Mouse (Mus musculus) embryonic facial prominence, embryonic 12.5 days (tissue): ENCODE measurements around the gene Capzb. TPM values are rescaled to one million over a fixed set of nuclear protein-coding genes. Genes with fewer than 3 reads are reported as not detected.

Source experiments
- ATAC-seq: fragments of 200-750 bp; cut with Nextera tagmentation; 2 replicates; pipeline ENCODE4 v1.8.0; 2017; ENCODE audit not compliant: insufficient number of reproducible peaks, insufficient read depth, low FRiP score, low TSS enrichment
- H3K27ac ChIP-seq: fragments of 300-500 bp; sonication (generic); 2 replicates; pipeline ENCODE4 v1.5.1; 2016; ENCODE audit warnings: mild to moderate bottlenecking
- H3K27me3 ChIP-seq: fragments of 300-500 bp; sonication (generic); 2 replicates; pipeline ENCODE4 v1.6.1; 2016; ENCODE audit warnings: mild to moderate bottlenecking, moderate library complexity
- H3K36me3 ChIP-seq: fragments of 300-500 bp; sonication (generic); 2 replicates; pipeline ENCODE4 v1.6.1; 2016; ENCODE audit warnings: mild to moderate bottlenecking
- H3K4me1 ChIP-seq: fragments of 300-500 bp; sonication (generic); 2 replicates; pipeline ENCODE4 v1.6.1; 2016
- H3K4me2 ChIP-seq: fragments of 300-500 bp; sonication (generic); replicated peaks from 2 replicates; pipeline ENCODE4 v1.6.1; 2016; ENCODE audit warnings: mild to moderate bottlenecking, moderate library complexity
- H3K4me3 ChIP-seq: fragments of 300-500 bp; sonication (generic); 2 replicates; pipeline ENCODE4 v1.5.1; 2016; ENCODE audit warnings: mild to moderate bottlenecking
- H3K9ac ChIP-seq: fragments of 300-500 bp; sonication (generic); 2 replicates; pipeline ENCODE4 v1.6.1; 2016; ENCODE audit warnings: mild to moderate bottlenecking, moderate library complexity
- H3K9me3 ChIP-seq: fragments of 300-500 bp; sonication (generic); 2 replicates; pipeline ENCODE4 v1.6.1; 2016; ENCODE audit warnings: mild to moderate bottlenecking, moderate library complexity
- WGBS: fragments of 180-500 bp; shearing (Covaris S2); methylation state at CpG from one replicate; pipeline ENCODE4 v1.1.7; 2016; 5-methylcytosine and 5-hydroxymethylcytosine counted together
- polyA plus RNA-seq: library from polyadenylated mRNA; unstranded; fragments of >200 nt; fragmentation: Nextera tagmentation; extraction: Ambion mirVana; gene quantifications from 2 replicates; pipeline ENCODE4 v1.2.1, GENCODE M21; 2016

Capzb gene
- polyA plus RNA-seq, 1 experiment from 2014 or later: 415 TPM

DNA sequence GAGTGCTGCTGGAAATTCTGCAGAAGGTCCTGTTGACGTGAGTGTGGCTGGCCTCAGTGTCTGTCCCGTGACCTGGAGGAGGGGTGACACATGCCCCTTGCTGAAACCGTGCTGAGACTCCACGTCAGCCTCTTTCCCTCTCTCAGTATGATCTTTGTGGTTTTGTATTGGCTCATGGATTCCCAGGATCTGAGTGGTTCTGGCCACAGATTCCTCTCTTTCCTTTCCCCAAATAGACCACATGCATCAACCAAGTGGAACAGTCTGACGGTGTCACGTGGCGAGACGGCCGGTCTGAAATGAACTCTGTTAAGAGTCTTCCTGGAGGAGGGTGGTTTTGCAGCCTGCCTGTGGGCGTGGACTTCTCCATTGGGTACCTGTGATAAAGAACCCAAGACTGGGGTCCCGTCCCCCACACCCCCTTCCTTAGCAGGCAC, 21.3 kb downstream of the Capzb start:
- Histone ChIP-seq H3K27ac (peak overlapping the region; percentile 82), H3K4me3 (no peak overlapping the region), H3K27me3 (no peaks in the 10 kb centered on the region), H3K9me3 (no peaks in the 10 kb centered on the region), H3K4me1 (peaks cover 84% of the 10 kb centered on the region), H3K4me2 (peak overlapping the region; percentile 13; the same call in 1 of the 2 replicates), H3K36me3 (peaks cover 14% of the 10 kb centered on the region; the same call in 1 of the 2 replicates), H3K9ac (no peak overlapping the region)
- ATAC-seq: no peak
- 42% methylated on average over 11 of the region's 11 CpGs for WGBS

DNA sequence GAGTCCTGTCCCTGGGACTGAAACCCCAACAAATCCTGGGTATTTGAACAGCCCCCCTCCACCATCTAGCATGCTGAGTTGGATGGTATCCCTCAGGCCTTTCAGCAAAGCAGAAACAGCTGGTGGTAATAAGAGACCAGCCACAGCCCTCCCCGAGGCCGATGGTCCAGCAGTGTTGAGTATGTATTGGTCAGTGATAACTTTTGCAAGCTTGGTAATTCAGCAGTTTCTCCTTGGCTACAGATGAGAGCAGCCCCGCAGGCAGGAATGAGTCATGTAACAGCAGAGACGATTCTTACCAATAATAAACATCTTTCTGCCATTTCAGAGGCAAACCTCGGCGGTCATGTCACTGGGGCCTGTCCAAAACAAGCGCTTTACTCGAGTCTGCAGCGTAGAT, 23.9 kb downstream of the Capzb start:
- no peak overlapping the region; the same call in 1 of the 2 replicates for H3K4me2 ChIP-seq
- no peaks in the 10 kb centered on the region for H3K9me3 ChIP-seq
- 32% methylated on average over 9 of the region's 9 CpGs for WGBS
- no peak overlapping the region for H3K4me3 ChIP-seq
- peaks cover 69% of the 10 kb centered on the region for H3K4me1 ChIP-seq
- H3K36me3 ChIP-seq: peaks cover 11% of the 10 kb centered on the region; the same call in 1 of the 2 replicates
- no peak overlapping the region for H3K9ac ChIP-seq
- no peaks in the 10 kb centered on the region for H3K27me3 ChIP-seq
- peak; percentile 53; the same call in 1 of the 2 replicates for ATAC-seq
- H3K27ac ChIP-seq: peak overlapping the region; percentile 76

DNA sequence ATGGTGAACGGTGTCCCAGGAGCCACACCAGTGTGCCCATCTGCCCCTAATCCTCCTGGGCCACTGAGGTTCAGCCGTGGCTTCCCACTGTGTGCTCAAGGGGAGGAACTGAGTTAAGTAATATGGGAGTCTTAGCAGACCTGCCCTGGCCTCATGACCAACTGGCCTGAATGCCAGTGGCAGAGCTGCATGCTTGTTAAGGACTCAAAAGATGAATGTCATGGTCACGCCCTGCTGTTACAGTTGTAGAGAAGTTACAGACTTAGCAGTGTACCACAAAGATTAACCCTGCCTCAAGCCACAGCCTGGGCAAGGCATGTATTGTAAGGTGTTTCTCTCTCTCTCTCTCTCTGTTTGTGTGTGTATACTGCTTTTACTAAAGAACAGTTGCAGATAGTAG, 25.8 kb downstream of the Capzb start:
- no peak overlapping the region for H3K4me2 ChIP-seq
- no peak overlapping the region for H3K4me3 ChIP-seq
- WGBS: 66% methylated on average over 3 of the region's 3 CpGs
- H3K36me3 ChIP-seq: no peaks in the 10 kb centered on the region
- no peak overlapping the region for H3K9ac ChIP-seq
- peaks cover 55% of the 10 kb centered on the region for H3K4me1 ChIP-seq
- ATAC-seq: no peak
- no peak overlapping the region for H3K27ac ChIP-seq
- H3K27me3 ChIP-seq: no peaks in the 10 kb centered on the region
- H3K9me3 ChIP-seq: no peaks in the 10 kb centered on the region

DNA sequence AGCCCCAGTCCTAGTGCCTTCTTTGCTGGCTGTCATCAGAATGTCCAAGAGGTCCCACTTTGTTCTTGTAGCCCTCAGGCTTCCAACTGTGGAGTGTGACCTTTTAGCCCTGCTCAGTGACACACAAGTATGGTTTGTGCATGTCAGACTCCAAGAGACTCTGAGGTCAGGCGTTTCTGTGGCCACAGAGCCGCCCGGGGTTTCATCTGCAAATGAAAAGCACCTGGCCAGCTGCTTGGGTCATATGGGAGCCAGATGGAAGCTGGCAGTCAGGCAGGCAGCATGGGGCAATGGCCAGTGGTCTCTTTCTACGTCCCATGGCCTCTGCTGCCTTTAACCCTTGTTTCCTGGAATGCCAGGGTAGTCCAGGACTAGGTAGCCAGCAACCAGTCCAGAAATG, 27.0 kb downstream of the Capzb start:
- Histone ChIP-seq H3K27ac (no peak overlapping the region), H3K4me1 (peaks cover 47% of the 10 kb centered on the region), H3K9ac (no peak overlapping the region), H3K27me3 (no peaks in the 10 kb centered on the region), H3K4me2 (no peak overlapping the region), H3K9me3 (no peaks in the 10 kb centered on the region), H3K4me3 (no peak overlapping the region), H3K36me3 (no peaks in the 10 kb centered on the region)
- no peak for ATAC-seq
- 28% methylated on average over 4 of the region's 4 CpGs for WGBS

DNA sequence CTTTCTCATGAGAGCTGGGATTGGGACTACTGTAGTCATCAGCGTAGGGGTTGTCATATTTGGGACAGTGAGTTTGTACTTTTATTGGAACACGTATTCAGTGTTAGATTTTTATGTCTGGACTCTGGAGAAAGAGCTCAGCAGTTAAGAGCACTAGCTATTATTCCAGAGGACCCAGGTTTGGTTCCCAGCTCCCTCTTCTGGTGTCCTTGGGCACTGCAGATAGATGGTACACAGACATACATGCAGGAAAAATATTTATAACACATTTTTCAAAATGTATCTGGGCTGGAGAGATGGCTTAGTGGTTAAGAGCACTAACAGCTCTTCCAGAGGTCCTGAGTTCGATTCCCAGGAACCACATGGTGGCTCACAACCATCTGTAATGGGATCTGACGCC, 28.3 kb downstream of the Capzb start:
- no peaks in the 10 kb centered on the region for H3K9me3 ChIP-seq
- peaks cover 34% of the 10 kb centered on the region for H3K4me1 ChIP-seq
- H3K4me2 ChIP-seq: no peak overlapping the region
- no peaks in the 10 kb centered on the region for H3K36me3 ChIP-seq
- H3K4me3 ChIP-seq: no peak overlapping the region
- H3K9ac ChIP-seq: no peak overlapping the region
- WGBS: 90% methylated on average over 4 of the region's 4 CpGs
- H3K27me3 ChIP-seq: no peaks in the 10 kb centered on the region
- ATAC-seq: no peak
- H3K27ac ChIP-seq: no peak overlapping the region

- Histone ChIP-seq H3K4me3 (no peak overlapping the region), H3K9ac (no peak overlapping the region), H3K4me1 (peaks cover 25% of the 10 kb centered on the region), H3K27ac (no peak overlapping the region), H3K36me3 (no peaks in the 10 kb centered on the region), H3K4me2 (no peak overlapping the region), H3K27me3 (no peaks in the 10 kb centered on the region), H3K9me3 (no peaks in the 10 kb centered on the region)
- no peak for ATAC-seq
- WGBS: 78% methylated on average over 4 of the region's 4 CpGs
These were observed 29.1 kb downstream of the Capzb start for GRCm38 (mm10) chr4:139221837-139222236.

DNA sequence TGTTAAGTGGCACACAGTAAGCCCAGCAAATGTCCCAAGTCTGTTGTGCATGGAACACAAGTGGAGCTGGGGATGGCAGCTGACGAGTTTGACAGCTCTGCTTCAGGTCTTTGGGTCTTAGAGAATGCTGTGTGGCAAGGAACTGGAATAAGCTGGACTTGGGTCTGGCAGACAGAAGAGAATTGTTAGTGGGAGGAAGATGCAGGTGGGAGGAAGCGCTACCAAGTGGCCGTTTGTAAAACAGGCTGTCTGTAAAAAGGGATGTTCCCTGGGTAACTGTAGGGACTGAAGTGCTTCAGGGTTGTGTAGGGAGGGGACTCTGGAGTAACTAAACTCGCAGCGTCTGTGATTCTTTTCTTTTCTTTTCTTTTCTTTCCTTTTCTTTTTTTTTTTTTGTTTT, 32.4 kb downstream of the Capzb start:
- Histone ChIP-seq H3K9me3 (no peaks in the 10 kb centered on the region), H3K36me3 (no peaks in the 10 kb centered on the region), H3K4me2 (no peak overlapping the region), H3K4me3 (no peak overlapping the region), H3K27me3 (no peaks in the 10 kb centered on the region), H3K4me1 (peaks cover 28% of the 10 kb centered on the region), H3K27ac (no peak overlapping the region), H3K9ac (no peak overlapping the region)
- WGBS: 74% methylated on average over 5 of the region's 5 CpGs
- ATAC-seq: no peak

GRCm38 (mm10) chr4:139225944-139226343, 33.2 kb downstream of the Capzb start:
- Histone ChIP-seq H3K36me3 (no peaks in the 10 kb centered on the region), H3K9me3 (no peaks in the 10 kb centered on the region), H3K4me2 (no peak overlapping the region), H3K4me1 (peaks cover 36% of the 10 kb centered on the region), H3K27ac (no peak overlapping the region), H3K27me3 (no peaks in the 10 kb centered on the region), H3K9ac (no peak overlapping the region), H3K4me3 (no peak overlapping the region)
- no peak for ATAC-seq
- 79% methylated on average over 4 of the region's 4 CpGs for WGBS

- WGBS: 76% methylated on average over 13 of the region's 13 CpGs
- no peak for ATAC-seq
- no peaks in the 10 kb centered on the region for H3K27me3 ChIP-seq
- no peak overlapping the region; the same call in 1 of the 2 replicates for H3K9ac ChIP-seq
- no peaks in the 10 kb centered on the region for H3K36me3 ChIP-seq
- H3K27ac ChIP-seq: no peak overlapping the region
- H3K4me3 ChIP-seq: no peak overlapping the region
- peaks cover 43% of the 10 kb centered on the region for H3K4me1 ChIP-seq
- H3K9me3 ChIP-seq: no peaks in the 10 kb centered on the region
- H3K4me2 ChIP-seq: no peak overlapping the region
These were observed 34.0 kb downstream of the Capzb start for GRCm38 (mm10) chr4:139226504-139227216.

GRCm38 (mm10) chr4:139227923-139228322, 35.2 kb downstream of the Capzb start:
- Histone ChIP-seq H3K27me3 (no peaks in the 10 kb centered on the region), H3K9me3 (no peaks in the 10 kb centered on the region), H3K4me2 (no peak overlapping the region), H3K4me1 (peaks cover 55% of the 10 kb centered on the region), H3K9ac (no peak overlapping the region), H3K36me3 (0 out of 2 replicates have a peak, but pooled peaks cover 1% of the 10 kb centered on the region), H3K4me3 (no peak overlapping the region), H3K27ac (no peak overlapping the region)
- no peak for ATAC-seq
- WGBS: 77% methylated on average over 7 of the region's 7 CpGs

DNA sequence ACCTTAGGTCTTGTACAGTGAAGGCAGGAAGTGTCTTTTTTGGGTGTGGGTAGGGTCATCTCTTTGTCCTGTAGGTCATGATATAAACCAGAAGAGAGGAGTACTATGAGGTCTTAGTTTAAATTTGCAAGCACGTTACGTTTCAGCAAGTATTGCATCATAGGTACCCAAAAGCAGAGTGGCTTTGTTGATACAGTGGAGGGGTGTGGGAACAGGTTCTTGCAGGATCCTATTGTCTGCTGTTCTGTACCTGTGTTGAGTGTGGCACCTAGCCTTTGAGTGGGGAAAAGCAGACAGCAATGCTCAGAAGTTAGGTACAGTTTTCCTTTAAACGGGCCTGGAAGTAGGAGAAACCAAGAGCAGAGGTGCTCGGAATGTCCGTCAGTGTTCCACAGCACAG, 36.6 kb downstream of the Capzb start:
- 86% methylated on average over 5 of the region's 5 CpGs for WGBS
- Histone ChIP-seq H3K9ac (no peak overlapping the region), H3K27ac (no peak overlapping the region), H3K9me3 (no peaks in the 10 kb centered on the region), H3K4me2 (no peak overlapping the region), H3K4me1 (peaks cover 57% of the 10 kb centered on the region), H3K36me3 (0 out of 2 replicates have a peak, but pooled peaks cover 5% of the 10 kb centered on the region), H3K27me3 (no peaks in the 10 kb centered on the region), H3K4me3 (no peak overlapping the region)
- no peak for ATAC-seq

- 23% methylated on average over 11 of the region's 11 CpGs for WGBS
- Histone ChIP-seq H3K4me1 (peaks cover 57% of the 10 kb centered on the region), H3K27me3 (no peaks in the 10 kb centered on the region), H3K9me3 (no peaks in the 10 kb centered on the region), H3K27ac (no peak overlapping the region; the same call in 1 of the 2 replicates), H3K9ac (no peak overlapping the region), H3K36me3 (0 out of 2 replicates have a peak, but pooled peaks cover 5% of the 10 kb centered on the region), H3K4me2 (no peak overlapping the region), H3K4me3 (no peak overlapping the region)
- no peak for ATAC-seq
These were observed 37.8 kb downstream of the Capzb start for GRCm38 (mm10) chr4:139230376-139231120.
